14 mouse cellular contexts compared by ENCODE assay signal in the genomic region with DNA sequence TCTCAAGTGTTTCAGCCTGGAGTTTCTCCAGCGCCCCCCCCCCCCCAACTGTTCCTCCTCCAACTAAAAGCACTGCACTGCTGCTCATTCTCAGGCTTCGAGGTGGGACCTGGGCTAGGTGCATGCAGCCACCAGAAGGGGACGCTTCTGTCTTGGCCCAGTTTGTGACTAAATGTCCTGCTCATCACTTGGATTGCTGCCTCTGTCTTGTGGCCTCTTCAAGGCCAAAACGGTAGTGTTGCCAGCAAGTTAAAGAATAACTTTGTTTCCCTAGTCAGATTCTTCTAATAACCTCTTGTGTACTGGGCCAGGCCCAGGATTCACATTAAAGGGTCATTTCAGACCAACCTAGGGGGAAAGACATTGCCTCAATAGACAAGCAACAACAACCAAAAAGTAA.
A peak's percentile ranks its signal among the peaks of the same experiment; 100 is the strongest.
DNase-seq lines count a peak whose midpoint lies in the region; ATAC-seq and TF ChIP-seq lines count a peak whose summit lies in the region.
"Had no signal": no experiment of that assay in that cellular context is flagged by ENCODE, and none has a peak within 500 bp of the region (broad histone marks: within the 10 kb centered on the region; RNA-seq: fewer than 3 reads in every experiment).

No protein-coding gene starts in this region.

- H3K9me3 ChIP-seq in hindbrain, postnatal 0 days (ENCODE audit: low read length): no peaks in the 10 kb centered on the region
- H3K9me3 ChIP-seq in hindbrain, embryonic 16.5 days (ENCODE audit: control insufficient read depth, low read length): no peaks in the 10 kb centered on the region
- H3K9me3 ChIP-seq: embryonic facial prominence, embryonic 10.5 days; hindbrain, embryonic 15.5 days; limb, embryonic 15.5 days; megakaryocyte, embryonic 14.5 days had no signal

- no peaks in the 10 kb centered on the region for H3K4me1 ChIP-seq in hindbrain, postnatal 0 days (ENCODE audit: insufficient read depth, low read length)
- no peaks in the 10 kb centered on the region for H3K4me1 ChIP-seq in hindbrain, embryonic 16.5 days (ENCODE audit: control insufficient read depth, insufficient read depth, low read depth, low read length)
- H3K4me1 ChIP-seq: hindbrain, embryonic 15.5 days; megakaryocyte, embryonic 14.5 days had no signal

- no peak overlapping the region for H3K27ac ChIP-seq in hindbrain, postnatal 0 days
- H3K27ac ChIP-seq in hindbrain, embryonic 16.5 days (ENCODE audit: low read depth, low read length): no peak overlapping the region
- H3K27ac ChIP-seq: embryonic facial prominence, embryonic 10.5 days; hindbrain, embryonic 15.5 days; layer of hippocampus, adult 2 months; limb, embryonic 15.5 days had no signal

- H3K36me3 ChIP-seq in hindbrain, postnatal 0 days (ENCODE audit: insufficient read depth, low read length): 0 out of 2 replicates have a peak, but pooled peaks cover 5% of the 10 kb centered on the region
- H3K36me3 ChIP-seq in hindbrain, embryonic 16.5 days (ENCODE audit: control insufficient read depth, insufficient read depth, low read length): peaks cover 2% of the 10 kb centered on the region; the same call in 1 of the 2 replicates
- H3K36me3 ChIP-seq: hindbrain, embryonic 15.5 days; limb, embryonic 15.5 days had no signal

- DNase-seq in hindbrain, postnatal 0 days (ENCODE audit: low spot score): no peak
- peak; percentile 13 for DNase-seq in adrenal gland, adult 8-10 months
- peak; percentile 41 to 60 for DNase-seq in adrenal gland, postnatal 36 days
- DNase-seq in kidney, postnatal 25 days: peak; percentile 73 to 85
- DNase-seq in cerebellum, postnatal 36 days: no peak
- DNase-seq: right cerebral cortex, postnatal 14 days; thymus, postnatal 25 days had no signal

- no peak overlapping the region for H3K4me2 ChIP-seq in hindbrain, postnatal 0 days (ENCODE audit: low read depth, low read length)
- H3K4me2 ChIP-seq in hindbrain, embryonic 16.5 days (ENCODE audit: low read length): no peak overlapping the region
- H3K4me2 ChIP-seq: hindbrain, embryonic 15.5 days; limb, embryonic 15.5 days had no signal

- peak; percentile 13; the same call in 1 of the 2 replicates for TF ChIP-seq CTCF in hindbrain, postnatal 0 days (IDR thresholded peaks at IDR 0.05; ENCODE audit: low read depth)

- no peak for ATAC-seq in hindbrain, postnatal 0 days
- no peak for ATAC-seq in hindbrain, embryonic 16.5 days
- ATAC-seq in megakaryocyte progenitor cell, adult 5-6 weeks (replicated peaks; ENCODE audit: poor library complexity): no peak

- H3K27me3 ChIP-seq in hindbrain, postnatal 0 days (ENCODE audit: insufficient read depth, low read length): no peaks in the 10 kb centered on the region
- peaks cover 2% of the 10 kb centered on the region; the same call in 1 of the 2 replicates for H3K27me3 ChIP-seq in hindbrain, embryonic 16.5 days (replicated peaks; ENCODE audit: control insufficient read depth, insufficient read depth, low read length)
- H3K27me3 ChIP-seq: hindbrain, embryonic 15.5 days; limb, embryonic 15.5 days; megakaryocyte, embryonic 14.5 days had no signal

- 63% methylated on average over 4 of the region's 4 CpGs for WGBS in hindbrain, postnatal 0 days
- 75% methylated on average over 4 of the region's 4 CpGs for WGBS in hindbrain, embryonic 16.5 days

- no peak overlapping the region for H3K9ac ChIP-seq in hindbrain, postnatal 0 days (replicated peaks; ENCODE audit: low read length)
- H3K9ac ChIP-seq in hindbrain, embryonic 16.5 days (ENCODE audit: low read depth, low read length): no peak overlapping the region
- H3K9ac ChIP-seq: hindbrain, embryonic 15.5 days; limb, embryonic 15.5 days had no signal

- no peak overlapping the region for H3K4me3 ChIP-seq in hindbrain, postnatal 0 days (ENCODE audit: low read length)
- no peak overlapping the region for H3K4me3 ChIP-seq in hindbrain, embryonic 16.5 days (ENCODE audit: low read length)
- H3K4me3 ChIP-seq: embryonic facial prominence, embryonic 10.5 days; hindbrain, embryonic 15.5 days; layer of hippocampus, adult 2 months; limb, embryonic 15.5 days; megakaryocyte, embryonic 14.5 days had no signal

Comparison
In these comparisons a context has a peak if more than half of its experiments do, and no peak if none do; other contexts are left out.
1. DNase-seq: peak in adrenal gland, adult 8-10 months (single experiment), adrenal gland, postnatal 36 days (2 of 2) and kidney, postnatal 25 days (2 of 2); none in hindbrain, postnatal 0 days (single experiment) and cerebellum, postnatal 36 days (0 of 2).